Mouse (Mus musculus) megakaryocyte progenitor cell, adult 5-6 weeks (primary cell): ENCODE data around the gene Poldip3. TPM values are rescaled to one million over a fixed set of nuclear protein-coding genes. Genes with fewer than 3 reads are reported as not detected.
"Not testable (repeated sequence)": the region's sequence is repeated elsewhere in the genome, so short reads cannot be mapped to it uniquely, and the experiment has no call there.

Experiments
- ATAC-seq: replicated peaks from 2 replicates; pipeline ENCODE4 v1.8.0; 2016; ENCODE audit warnings: mild to moderate bottlenecking, moderate TSS enrichment, inconsistent platforms; ENCODE audit not compliant: poor library complexity
- total RNA-seq, 2 experiments: library from RNA; stranded (forward) in 1 of 2; stranded (reverse) in 1 of 2; fragments of 157-497, 149-512 nt in 1 of 2; fragments of 200-1000 nt in 1 of 2; gene quantifications; 2 replicates each; pipeline versions ENCODE4 v1.2.3 to v1.2.4; 2015 to 2017

Poldip3 gene
- total RNA-seq, 2 experiments from 2014 or later: 39.8 to 83.3 TPM

DNA sequence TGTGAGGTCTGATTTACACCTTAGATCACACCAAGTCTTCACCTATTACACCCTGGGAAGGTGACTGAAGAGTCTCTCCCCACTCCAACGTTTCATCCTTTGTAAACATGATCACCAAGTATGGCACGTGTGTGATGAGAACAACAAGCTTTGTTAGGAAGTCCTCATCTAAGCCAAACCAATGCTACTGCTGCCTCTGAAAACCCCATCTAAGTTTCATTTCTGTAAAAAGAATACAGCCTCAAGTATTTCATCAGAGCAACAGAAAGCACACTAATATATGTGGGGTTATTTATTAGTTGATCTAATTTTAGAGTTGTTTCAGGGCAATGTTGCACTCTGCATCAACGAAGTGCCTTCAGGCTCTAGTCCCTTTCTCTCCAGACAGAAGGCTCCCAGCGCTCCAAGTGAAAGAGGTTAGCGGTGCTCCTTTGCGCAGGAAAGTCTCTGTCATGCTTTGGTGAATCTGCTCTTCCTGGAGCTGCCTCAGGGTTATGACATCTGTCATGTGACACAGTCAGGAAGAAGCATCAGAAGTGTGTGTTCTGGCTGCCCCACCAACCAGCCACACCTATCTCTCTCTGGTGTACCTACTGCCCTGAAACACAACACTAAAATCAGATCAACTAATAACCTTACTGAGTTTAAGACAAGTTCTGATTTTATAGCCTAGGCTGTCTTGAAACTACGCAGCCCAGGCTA, 19.5 kb downstream of the Poldip3 start:
- no peak; the same call in 1 of the 2 replicates for ATAC-seq

DNA sequence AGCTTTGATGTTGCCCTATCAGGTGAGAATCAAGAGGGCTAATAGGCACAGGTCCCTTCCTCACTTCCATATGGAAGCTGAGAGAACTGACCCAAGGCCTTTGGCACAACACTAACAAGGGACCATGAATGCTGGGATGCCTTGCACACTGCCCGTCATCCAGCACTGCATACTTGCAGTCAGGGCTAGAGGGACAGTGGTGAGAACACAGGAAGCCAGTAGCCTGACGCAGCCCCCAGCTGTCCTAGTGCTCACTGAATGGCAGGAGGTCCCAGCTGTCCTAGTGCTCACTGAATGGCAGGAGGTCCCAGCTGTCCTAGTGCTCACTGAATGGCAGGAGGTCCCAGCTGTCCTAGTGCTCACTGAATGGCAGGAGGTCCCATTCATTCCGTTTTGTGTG, 22.1 kb downstream of the Poldip3 start:
- not testable (repeated sequence) for ATAC-seq

- ATAC-seq: no peak
Observed at GRCm38 (mm10) chr15:83126582-83126981, 22.6 kb downstream of the Poldip3 start.

DNA sequence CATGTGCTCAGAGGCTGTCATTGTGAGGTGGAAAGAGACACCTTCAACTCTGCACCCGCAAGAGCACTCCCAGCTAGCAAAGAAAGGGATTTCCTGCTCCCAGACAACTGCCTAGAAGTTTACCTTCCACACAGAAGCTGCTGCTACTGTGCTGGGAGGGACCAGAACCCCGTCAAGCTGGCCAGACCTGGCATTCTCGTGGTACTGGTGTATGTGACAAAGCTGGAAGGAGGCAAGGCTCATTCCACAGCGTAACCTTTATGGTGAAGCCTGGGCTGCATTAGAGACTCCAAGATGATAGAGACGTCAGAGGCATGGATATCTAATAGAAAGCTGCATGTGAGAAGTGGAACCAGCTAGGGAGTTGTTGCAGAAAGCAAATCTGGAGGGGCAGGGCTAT, 24.6 kb downstream of the Poldip3 start:
- ATAC-seq: no peak

GRCm38 (mm10) chr15:83122566-83123145, 26.5 kb downstream of the Poldip3 start, which contains the start of gene Rrp7a:
Gene Rrp7a, minus strand, starts transcription at chr15:83122801.
- peak; percentile 91 for ATAC-seq

- peak; percentile 53 for ATAC-seq
Observed at GRCm38 (mm10) chr15:83121709-83122565, 27.2 kb downstream of the Poldip3 start.

GRCm38 (mm10) chr15:83118360-83118759, 30.8 kb downstream of the Poldip3 start:
- ATAC-seq: peak; percentile 39

GRCm38 (mm10) chr15:83115071-83115470, 34.1 kb downstream of the Poldip3 start:
- no peak for ATAC-seq

GRCm38 (mm10) chr15:83114106-83114505, 35.1 kb downstream of the Poldip3 start:
- no peak for ATAC-seq

DNA sequence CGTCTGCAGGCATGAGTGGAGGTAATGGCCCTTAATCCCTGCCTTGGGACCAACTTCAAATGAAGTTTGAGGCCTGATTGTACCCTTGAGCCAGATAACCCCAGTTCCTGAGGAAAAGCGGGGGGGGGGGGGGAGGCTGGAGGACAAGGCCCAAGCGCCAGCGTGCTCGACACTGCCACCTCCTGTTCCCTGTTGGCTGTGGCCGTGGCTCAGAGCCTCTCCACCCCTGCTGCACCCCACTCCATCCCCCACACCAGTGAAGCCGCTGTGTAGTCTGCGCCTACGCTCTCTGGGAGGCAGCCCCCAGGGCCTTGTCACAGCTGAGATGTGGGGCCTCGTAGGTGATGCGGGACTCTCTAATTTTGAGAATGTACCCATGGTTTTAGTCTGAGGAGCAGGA, 36.3 kb downstream of the Poldip3 start:
- ATAC-seq: peak; percentile 97

DNA sequence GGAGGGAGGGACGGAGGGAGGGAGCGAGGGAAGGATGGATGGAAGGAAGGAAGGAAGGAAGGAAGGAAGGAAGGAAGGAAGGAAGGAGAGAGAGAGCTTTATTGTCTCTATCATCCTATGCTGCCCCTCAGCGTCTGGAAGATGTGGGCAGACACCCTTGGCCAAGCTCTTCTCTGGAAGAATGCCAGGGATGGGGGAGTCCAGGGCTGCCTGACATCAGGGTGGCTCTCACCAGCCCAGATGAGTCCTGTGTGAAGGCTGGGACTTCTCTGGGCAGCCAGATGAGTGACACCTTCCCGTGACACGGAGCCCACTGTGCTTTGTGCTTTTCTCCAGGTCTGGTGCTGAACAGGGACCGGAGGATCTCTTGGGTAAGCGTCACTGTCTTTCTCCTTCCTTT, 37.3 kb downstream of the Poldip3 start:
- ATAC-seq: no peak

DNA sequence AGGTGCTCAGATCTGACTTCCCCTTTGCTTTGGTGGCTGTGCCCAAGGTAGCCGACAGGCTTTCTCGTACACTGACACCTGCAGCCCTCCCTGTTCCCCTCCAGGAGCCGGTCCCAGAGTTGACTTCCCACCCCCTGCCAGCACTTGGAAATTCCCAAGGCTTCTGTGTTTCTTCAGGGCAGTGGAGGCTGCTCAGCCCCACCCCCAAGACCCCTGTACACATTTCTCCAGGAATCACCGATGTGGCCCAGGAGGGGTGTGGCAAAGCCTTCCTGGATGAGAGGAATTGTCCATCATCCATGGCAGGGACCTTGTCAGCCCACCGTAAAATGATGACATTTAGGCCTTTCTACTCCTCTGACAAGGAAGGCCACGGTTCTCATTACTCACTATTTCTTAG, 37.9 kb downstream of the Poldip3 start:
- ATAC-seq: no peak

DNA sequence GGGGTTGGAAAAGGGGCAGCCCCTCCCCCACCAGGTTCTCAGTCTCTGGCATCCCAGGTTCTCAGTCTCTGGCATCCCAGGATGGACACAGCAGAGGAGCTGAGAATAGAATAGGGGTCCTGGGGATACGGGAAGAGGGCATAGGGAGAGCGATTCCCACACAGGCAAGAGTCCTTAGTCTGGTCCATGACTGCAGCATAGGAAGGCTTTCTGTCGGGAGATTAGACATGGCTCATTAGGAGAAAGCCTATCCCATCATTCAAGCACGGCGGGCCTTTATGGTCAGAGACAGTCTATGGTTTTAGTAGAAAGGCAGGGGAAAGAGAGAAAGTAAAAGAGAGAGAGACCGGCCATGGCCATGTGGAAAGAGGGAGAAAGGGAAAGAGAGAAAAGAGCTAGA, 41.4 kb downstream of the Poldip3 start:
- ATAC-seq: no peak

DNA sequence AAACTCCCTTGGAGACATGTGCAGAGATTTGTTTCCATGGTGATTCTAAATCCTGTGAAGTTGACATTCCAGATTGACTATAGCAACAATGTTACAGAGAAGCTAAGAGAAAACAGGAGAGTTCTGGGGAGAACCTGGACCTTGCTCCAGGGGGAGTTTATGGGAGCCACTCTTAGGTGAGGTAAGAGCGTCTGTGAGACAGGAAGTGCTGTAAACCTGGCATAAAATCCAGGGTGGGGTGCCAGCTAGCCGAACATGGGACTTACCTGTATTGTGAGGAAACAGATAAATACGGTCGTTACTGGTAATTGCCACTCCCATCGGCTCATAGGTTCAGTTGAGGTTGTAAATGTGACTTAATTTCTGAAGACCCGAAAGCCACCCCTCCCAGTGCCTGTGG, 42.8 kb downstream of the Poldip3 start:
- no peak for ATAC-seq

DNA sequence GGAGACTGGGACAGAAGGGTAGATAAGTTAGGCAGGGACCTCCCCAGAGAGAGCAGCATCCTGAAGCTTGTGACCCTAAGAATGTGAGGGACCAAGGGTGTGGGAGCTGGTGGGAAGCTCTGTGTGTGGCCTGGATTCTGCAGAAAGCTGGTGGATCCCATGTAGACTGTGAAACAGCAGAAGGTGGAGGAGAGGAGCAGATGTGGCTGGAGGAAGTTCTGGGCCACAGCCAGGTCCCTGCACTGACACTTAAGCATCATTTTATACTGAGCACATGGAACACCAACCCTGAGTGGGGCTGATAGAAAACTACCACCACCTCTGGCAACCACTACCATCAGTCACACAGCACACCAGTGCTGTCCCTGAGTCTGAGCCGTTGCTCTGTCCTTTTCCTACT, 46.1 kb downstream of the Poldip3 start:
- ATAC-seq: no peak

- no peak for ATAC-seq
Observed at GRCm38 (mm10) chr15:83100332-83100662, 48.9 kb downstream of the Poldip3 start.

- peak; percentile 99 for ATAC-seq
Observed at GRCm38 (mm10) chr15:83099533-83100331, 49.5 kb downstream of the Poldip3 start.

GRCm38 (mm10) chr15:83095950-83096349, 53.2 kb downstream of the Poldip3 start:
- ATAC-seq: peak; percentile 49; the same call in 1 of the 2 replicates

GRCm38 (mm10) chr15:83093687-83094086, 55.5 kb downstream of the Poldip3 start:
- no peak for ATAC-seq

GRCm38 (mm10) chr15:83090874-83091273, 58.3 kb downstream of the Poldip3 start:
- no peak for ATAC-seq

DNA sequence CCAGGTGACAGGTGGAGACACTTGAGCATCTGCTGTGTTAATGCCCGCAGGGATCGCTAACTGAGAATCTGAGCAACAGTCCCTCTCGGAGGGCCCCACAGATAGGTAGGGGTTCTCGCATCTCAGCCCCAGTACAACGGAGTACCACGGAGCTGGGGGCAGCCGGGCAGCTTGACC, 59.9 kb downstream of the Poldip3 start, which contains the start of gene Serhl:
TSS of gene Serhl (plus strand) at position 78 of the 177 bp plus-strand sequence.
- ATAC-seq: no peak
